Mouse (Mus musculus): ENCODE measurements at regions not wholly inside any gene's neighbourhood (a gene's known extent, or its start where the extent isn't known, plus 50 kb on each side); places are given as distances from the start of the nearest gene placed in this dataset.

GRCm38 (mm10) chr14:53910871-53911270 is 343.0 kb downstream of the Dad1 start:
- TF ChIP-seq POLR2A (IDR thresholded peaks at IDR 0.05; ENCODE audit: low read depth, low read length) (no peak), CTCF (IDR thresholded peaks at IDR 0.05; ENCODE audit: extremely low read depth, insufficient read depth, insufficient read length, insufficient replicate concordance) (no peak)

All from spleen, adult 2 months (tissue).